Mouse (Mus musculus): ENCODE results near the gene Dnajc8.

DNA sequence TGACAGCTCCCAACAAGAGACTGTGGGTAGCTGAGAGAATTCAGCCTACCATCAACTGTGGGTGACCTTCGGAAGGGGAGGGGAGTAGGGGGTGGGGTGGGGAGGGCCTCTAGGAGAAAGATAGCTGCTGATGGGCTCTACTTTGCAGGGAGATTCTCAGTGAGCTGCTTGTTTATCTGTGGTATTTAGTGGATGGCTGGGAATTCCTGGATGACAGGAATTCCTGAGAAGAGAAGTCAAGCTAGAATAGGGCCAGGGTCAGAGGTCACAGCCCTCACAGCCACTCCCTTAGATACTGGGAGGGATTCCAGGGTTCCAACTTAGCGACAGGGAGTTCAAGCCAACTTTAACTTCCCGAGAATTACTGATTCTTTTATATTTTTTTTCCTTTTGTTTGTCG lies 58.8 kb downstream of the Dnajc8 start:
- TF ChIP-seq GATA1 (IDR thresholded peaks at IDR 0.05; ENCODE audit: borderline replicate concordance, low read length) (no peak), FLI1 (IDR thresholded peaks at IDR 0.05; ENCODE audit: low read length) (no peak)

Data from megakaryocyte, embryonic 14.5 days (primary cell).